Mouse (Mus musculus): Measurements from ENCODE around the gene Gm28710. TPM values are rescaled to one million over a fixed set of nuclear protein-coding genes. Genes with fewer than 3 reads are reported as not detected.

Gene Gm28710
- not detected in 2 replicates for polyA plus RNA-seq (2015; fragmentation: Nextera tagmentation; extraction: Ambion mirVana)

GRCm38 (mm10) chr5:16791243-16791860 is at the start of gene Gm28710:
Gene Gm28710, plus strand, starts transcription at chr5:16791810.
- no peaks in the 10 kb centered on the region for H3K27me3 ChIP-seq
- WGBS: 95% methylated on average over 4 of the region's 4 CpGs

GRCm38 (mm10) chr5:16777176-16777575 is 14.4 kb upstream of the Gm28710 start:
- H3K36me3 ChIP-seq: no peaks in the 10 kb centered on the region
- no peak for ATAC-seq (ENCODE audit: low FRiP score, low read depth)
- no peaks in the 10 kb centered on the region for H3K27me3 ChIP-seq

More at GRCm38 (mm10) chr5:16791243-16791860, at the start of gene Gm28710:
- H3K9me3 ChIP-seq: no peaks in the 10 kb centered on the region
- no peak within 1 kb of the TSS for H3K4me2 ChIP-seq
- no peak within 1 kb of the TSS for H3K4me3 ChIP-seq
- H3K27ac ChIP-seq (replicated peaks): no peak within 1 kb of the TSS
- H3K4me1 ChIP-seq (replicated peaks): no peaks in the 10 kb centered on the region
- no peaks in the 10 kb centered on the region for H3K36me3 ChIP-seq
- no peak for ATAC-seq (ENCODE audit: low FRiP score, low read depth)
- H3K9ac ChIP-seq: no peak within 1 kb of the TSS

GRCm38 (mm10) chr5:16778610-16779172 is 12.9 kb upstream of the Gm28710 start:
- ATAC-seq (ENCODE audit: low FRiP score, low read depth): no peak
- Histone ChIP-seq H3K9me3 (no peaks in the 10 kb centered on the region), H3K4me3 (no peak overlapping the region), H3K4me1 (replicated peaks) (no peaks in the 10 kb centered on the region), H3K27me3 (no peaks in the 10 kb centered on the region), H3K27ac (replicated peaks) (no peak overlapping the region), H3K36me3 (no peaks in the 10 kb centered on the region), H3K9ac (no peak overlapping the region), H3K4me2 (no peak overlapping the region)
- 88% methylated on average over 6 of the region's 6 CpGs for WGBS

More at GRCm38 (mm10) chr5:16777176-16777575, 14.4 kb upstream of the Gm28710 start:
- H3K4me3 ChIP-seq: no peak overlapping the region
- WGBS: 69% methylated on average over 2 of the region's 2 CpGs
- no peak overlapping the region for H3K27ac ChIP-seq (replicated peaks)
- no peaks in the 10 kb centered on the region for H3K9me3 ChIP-seq
- no peak overlapping the region for H3K4me2 ChIP-seq
- no peaks in the 10 kb centered on the region for H3K4me1 ChIP-seq (replicated peaks)
- H3K9ac ChIP-seq: no peak overlapping the region

GRCm38 (mm10) chr5:16785627-16786026 is 6.0 kb upstream of the Gm28710 start:
- no peak overlapping the region for H3K4me2 ChIP-seq
- no peak for ATAC-seq (ENCODE audit: low FRiP score, low read depth)
- no peak overlapping the region for H3K27ac ChIP-seq (replicated peaks)
- no peaks in the 10 kb centered on the region for H3K36me3 ChIP-seq
- H3K4me3 ChIP-seq: no peak overlapping the region
- WGBS: 82% methylated on average over 4 of the region's 4 CpGs
- no peaks in the 10 kb centered on the region for H3K9me3 ChIP-seq
- no peaks in the 10 kb centered on the region for H3K4me1 ChIP-seq (replicated peaks)
- no peak overlapping the region for H3K9ac ChIP-seq
- no peaks in the 10 kb centered on the region for H3K27me3 ChIP-seq

GRCm38 (mm10) chr5:16794972-16795371 is 3.4 kb downstream of the Gm28710 start:
- Histone ChIP-seq H3K4me2 (no peak overlapping the region), H3K9ac (no peak overlapping the region), H3K36me3 (no peaks in the 10 kb centered on the region), H3K27ac (replicated peaks) (no peak overlapping the region), H3K4me3 (no peak overlapping the region), H3K9me3 (no peaks in the 10 kb centered on the region), H3K27me3 (no peaks in the 10 kb centered on the region), H3K4me1 (replicated peaks) (no peaks in the 10 kb centered on the region)
- no peak for ATAC-seq (ENCODE audit: low FRiP score, low read depth)
- WGBS: 88% methylated on average over 6 of the region's 6 CpGs

- no peaks in the 10 kb centered on the region for H3K27me3 ChIP-seq
- no peaks in the 10 kb centered on the region for H3K4me1 ChIP-seq (replicated peaks)
- no peak overlapping the region for H3K4me2 ChIP-seq
- no peaks in the 10 kb centered on the region for H3K9me3 ChIP-seq
- no peaks in the 10 kb centered on the region for H3K36me3 ChIP-seq
- no peak for ATAC-seq (ENCODE audit: low FRiP score, low read depth)
- H3K4me3 ChIP-seq: no peak overlapping the region
- no peak overlapping the region for H3K27ac ChIP-seq (replicated peaks)
- H3K9ac ChIP-seq: no peak overlapping the region
- WGBS: 82% methylated on average over 4 of the region's 4 CpGs
These were observed 11.1 kb downstream of the Gm28710 start for GRCm38 (mm10) chr5:16802726-16803125.

GRCm38 (mm10) chr5:16838991-16839390 is 47.4 kb downstream of the Gm28710 start:
- no peak overlapping the region for H3K4me3 ChIP-seq
- no peaks in the 10 kb centered on the region for H3K36me3 ChIP-seq
- ATAC-seq (ENCODE audit: low FRiP score, low read depth): no peak
- H3K4me2 ChIP-seq: no peak overlapping the region
- H3K27me3 ChIP-seq: no peaks in the 10 kb centered on the region
- no peak overlapping the region for H3K27ac ChIP-seq (replicated peaks)
- H3K4me1 ChIP-seq (replicated peaks): no peaks in the 10 kb centered on the region
- H3K9ac ChIP-seq: no peak overlapping the region
- H3K9me3 ChIP-seq: no peaks in the 10 kb centered on the region

- Histone ChIP-seq H3K36me3 (no peaks in the 10 kb centered on the region), H3K4me1 (replicated peaks) (no peaks in the 10 kb centered on the region), H3K27me3 (no peaks in the 10 kb centered on the region), H3K4me2 (no peak overlapping the region), H3K4me3 (no peak overlapping the region), H3K9ac (no peak overlapping the region), H3K9me3 (no peaks in the 10 kb centered on the region), H3K27ac (replicated peaks) (no peak overlapping the region)
- peak; percentile 89 for ATAC-seq (ENCODE audit: low FRiP score, low read depth)
- WGBS: 59% methylated on average over 2 of the region's 2 CpGs
These were observed 77.8 kb downstream of the Gm28710 start for GRCm38 (mm10) chr5:16869309-16869915.

GRCm38 (mm10) chr5:16894161-16894560 is 102.6 kb downstream of the Gm28710 start:
- H3K27ac ChIP-seq (replicated peaks): no peak overlapping the region

GRCm38 (mm10) chr5:16919791-16920190 is 128.2 kb downstream of the Gm28710 start:
- no peak for ATAC-seq (ENCODE audit: low FRiP score, low read depth)
- no peaks in the 10 kb centered on the region for H3K4me1 ChIP-seq (replicated peaks)
- WGBS: 95% methylated on average over 8 of the region's 8 CpGs
- H3K4me3 ChIP-seq: no peak overlapping the region
- H3K36me3 ChIP-seq: no peaks in the 10 kb centered on the region
- no peak overlapping the region for H3K27ac ChIP-seq (replicated peaks)
- no peaks in the 10 kb centered on the region for H3K27me3 ChIP-seq
- no peak overlapping the region for H3K4me2 ChIP-seq
- H3K9ac ChIP-seq: no peak overlapping the region
- no peaks in the 10 kb centered on the region for H3K9me3 ChIP-seq

More at GRCm38 (mm10) chr5:16894161-16894560, 102.6 kb downstream of the Gm28710 start:
- no peak overlapping the region for H3K4me3 ChIP-seq
- no peaks in the 10 kb centered on the region for H3K9me3 ChIP-seq
- H3K9ac ChIP-seq: no peak overlapping the region
- ATAC-seq (ENCODE audit: low FRiP score, low read depth): no peak
- no peaks in the 10 kb centered on the region for H3K4me1 ChIP-seq (replicated peaks)
- H3K36me3 ChIP-seq: no peaks in the 10 kb centered on the region
- no peaks in the 10 kb centered on the region for H3K27me3 ChIP-seq
- no peak overlapping the region for H3K4me2 ChIP-seq
- WGBS: 9% methylated on average over 1 of the region's 1 CpGs

GRCm38 (mm10) chr5:16922473-16922872 is 130.9 kb downstream of the Gm28710 start:
- H3K4me1 ChIP-seq (replicated peaks): no peaks in the 10 kb centered on the region
- H3K9ac ChIP-seq: no peak overlapping the region
- no peak overlapping the region for H3K4me3 ChIP-seq
- WGBS: 68% methylated on average over 1 of the region's 1 CpGs
- no peaks in the 10 kb centered on the region for H3K36me3 ChIP-seq
- H3K27ac ChIP-seq (replicated peaks): no peak overlapping the region
- H3K9me3 ChIP-seq: no peaks in the 10 kb centered on the region
- H3K27me3 ChIP-seq: no peaks in the 10 kb centered on the region
- no peak for ATAC-seq (ENCODE audit: low FRiP score, low read depth)
- H3K4me2 ChIP-seq: no peak overlapping the region

Data from hindbrain, embryonic 15.5 days (tissue).